Mouse (Mus musculus) common myeloid progenitor, adult 5-6 weeks (primary cell): ENCODE measurements around the gene Enpp5. TPM values are rescaled to one million over a fixed set of nuclear protein-coding genes. Genes with fewer than 3 reads are reported as not detected.
A peak's percentile ranks its signal among the peaks of the same experiment; 100 is the strongest.

Experiments used
- ATAC-seq: replicated peaks from 2 replicates; pipeline ENCODE4 v1.8.0; 2016; ENCODE audit warnings: low read depth, mild to moderate bottlenecking, moderate TSS enrichment, inconsistent platforms; ENCODE audit not compliant: poor library complexity, severe bottlenecking
- total RNA-seq: library from RNA; stranded (forward); fragments of 200-1000, 187-1606 nt; gene quantifications from 2 replicates; pipeline ENCODE4 v1.2.3, GENCODE M21; 2017

The Enpp5 gene
- total RNA-seq: 13.1 TPM in 2 replicates

GRCm38 (mm10) chr17:44078631-44079350 is at the start of gene Enpp5:
Gene Enpp5 (plus strand): TSS chr17:44078813.
- ATAC-seq: peak; percentile 88

GRCm38 (mm10) chr17:44029616-44030015 is 49.0 kb upstream of the Enpp5 start:
- peak; percentile 84 for ATAC-seq

GRCm38 (mm10) chr17:44030776-44031587 is 47.6 kb upstream of the Enpp5 start:
- ATAC-seq: no peak

- no peak for ATAC-seq
These were observed 43.6 kb upstream of the Enpp5 start for GRCm38 (mm10) chr17:44035005-44035404.

GRCm38 (mm10) chr17:44038656-44039055 is 40.0 kb upstream of the Enpp5 start:
- ATAC-seq: no peak

GRCm38 (mm10) chr17:44040449-44040848 is 38.2 kb upstream of the Enpp5 start:
- no peak for ATAC-seq

GRCm38 (mm10) chr17:44042301-44042700 is 36.3 kb upstream of the Enpp5 start:
- no peak for ATAC-seq

GRCm38 (mm10) chr17:44042861-44043260 is 35.8 kb upstream of the Enpp5 start:
- no peak for ATAC-seq

- ATAC-seq: peak; percentile 98
These were observed 25.2 kb upstream of the Enpp5 start for GRCm38 (mm10) chr17:44053427-44053826.

- no peak for ATAC-seq
These were observed 21.5 kb upstream of the Enpp5 start for GRCm38 (mm10) chr17:44057123-44057522.

- 0 out of 2 replicates have a peak, but pooled peaks have one; percentile 20 for ATAC-seq
These were observed 20.5 kb upstream of the Enpp5 start for GRCm38 (mm10) chr17:44058145-44058544.

- peak; percentile 51 for ATAC-seq
These were observed 17.8 kb upstream of the Enpp5 start for GRCm38 (mm10) chr17:44060781-44061180.

GRCm38 (mm10) chr17:44061289-44061890 is 17.2 kb upstream of the Enpp5 start:
- no peak for ATAC-seq

- no peak for ATAC-seq
These were observed 9.7 kb upstream of the Enpp5 start for GRCm38 (mm10) chr17:44068876-44069275.

GRCm38 (mm10) chr17:44071680-44072079 is 6.9 kb upstream of the Enpp5 start:
- ATAC-seq: no peak

GRCm38 (mm10) chr17:44075601-44076000 is 3.0 kb upstream of the Enpp5 start:
- ATAC-seq: no peak

- peak; percentile 58 for ATAC-seq
These were observed 2.4 kb upstream of the Enpp5 start for GRCm38 (mm10) chr17:44076051-44076680.

- ATAC-seq: no peak
These were observed 1.3 kb upstream of the Enpp5 start for GRCm38 (mm10) chr17:44077146-44077842.

GRCm38 (mm10) chr17:44077843-44078160 is 811 bp upstream of the Enpp5 start:
- no peak for ATAC-seq

- ATAC-seq: no peak
These were observed 4.5 kb downstream of the Enpp5 start for GRCm38 (mm10) chr17:44083156-44083555.
